Mouse (Mus musculus): Measurements from ENCODE around the gene Dusp11. TPM values are rescaled to one million over a fixed set of nuclear protein-coding genes. Genes with fewer than 3 reads are reported as not detected.
A peak's percentile ranks its signal among the peaks of the same experiment; 100 is the strongest.
"Not testable (repeated sequence)": the region's sequence is repeated elsewhere in the genome, so short reads cannot be mapped to it uniquely, and the experiment has no call there.

The Dusp11 gene
- polyA plus RNA-seq, 1 experiment from 2014 or later, result 51.3 TPM

GRCm38 (mm10) chr6:85929312-85929711, 32.2 kb downstream of the Dusp11 start:
- Histone ChIP-seq H3K27ac (no peak overlapping the region), H3K9me3 (no peaks in the 10 kb centered on the region), H3K4me2 (replicated peaks) (no peak overlapping the region), H3K4me1 (no peaks in the 10 kb centered on the region), H3K27me3 (no peaks in the 10 kb centered on the region), H3K4me3 (no peak overlapping the region), H3K36me3 (peaks cover 68% of the 10 kb centered on the region), H3K9ac (no peak overlapping the region)
- ATAC-seq (ENCODE audit: insufficient number of reproducible peaks, insufficient read depth, low FRiP score, low TSS enrichment), result no peak
- 81% methylated on average over 1 of the region's 1 CpGs for WGBS

- ATAC-seq (ENCODE audit: insufficient number of reproducible peaks, insufficient read depth, low FRiP score, low TSS enrichment), result no peak
- no peaks in the 10 kb centered on the region for H3K9me3 ChIP-seq
- H3K4me3 ChIP-seq, result no peak overlapping the region
- H3K27me3 ChIP-seq, result no peaks in the 10 kb centered on the region
- H3K4me2 ChIP-seq (replicated peaks), result no peak overlapping the region
- no peak overlapping the region for H3K27ac ChIP-seq
- H3K4me1 ChIP-seq, result no peaks in the 10 kb centered on the region
- H3K9ac ChIP-seq, result no peak overlapping the region
- H3K36me3 ChIP-seq, result peaks cover 66% of the 10 kb centered on the region
- 88% methylated on average over 9 of the region's 9 CpGs for WGBS
These were observed 33.7 kb downstream of the Dusp11 start for GRCm38 (mm10) chr6:85927476-85928464.

GRCm38 (mm10) chr6:85926709-85927108, 34.8 kb downstream of the Dusp11 start:
- no peaks in the 10 kb centered on the region for H3K4me1 ChIP-seq
- H3K4me3 ChIP-seq, result no peak overlapping the region
- peaks cover 73% of the 10 kb centered on the region for H3K36me3 ChIP-seq
- H3K9ac ChIP-seq, result no peak overlapping the region
- no peak overlapping the region for H3K4me2 ChIP-seq (replicated peaks)
- H3K27me3 ChIP-seq, result no peaks in the 10 kb centered on the region
- no peak for ATAC-seq (ENCODE audit: insufficient number of reproducible peaks, insufficient read depth, low FRiP score, low TSS enrichment)
- 94% methylated on average over 1 of the region's 1 CpGs for WGBS
- no peaks in the 10 kb centered on the region for H3K9me3 ChIP-seq
- no peak overlapping the region for H3K27ac ChIP-seq

- no peak overlapping the region for H3K4me3 ChIP-seq
- 95% methylated on average over 1 of the region's 1 CpGs for WGBS
- H3K36me3 ChIP-seq, result peaks cover 62% of the 10 kb centered on the region
- H3K27ac ChIP-seq, result no peak overlapping the region
- no peak for ATAC-seq (ENCODE audit: insufficient number of reproducible peaks, insufficient read depth, low FRiP score, low TSS enrichment)
- H3K4me1 ChIP-seq, result no peaks in the 10 kb centered on the region
- H3K4me2 ChIP-seq (replicated peaks), result no peak overlapping the region
- no peaks in the 10 kb centered on the region for H3K9me3 ChIP-seq
- H3K27me3 ChIP-seq, result no peaks in the 10 kb centered on the region
- no peak overlapping the region for H3K9ac ChIP-seq
These were observed 37.8 kb downstream of the Dusp11 start for GRCm38 (mm10) chr6:85923643-85924042.

GRCm38 (mm10) chr6:85919401-85919800, 42.1 kb downstream of the Dusp11 start:
- WGBS, result 86% methylated on average over 4 of the region's 4 CpGs
- ATAC-seq (ENCODE audit: insufficient number of reproducible peaks, insufficient read depth, low FRiP score, low TSS enrichment), result no peak
- Histone ChIP-seq H3K4me1 (peaks cover 9% of the 10 kb centered on the region; the same call in 1 of the 2 replicates), H3K4me2 (replicated peaks) (no peak overlapping the region), H3K4me3 (no peak overlapping the region), H3K9ac (no peak overlapping the region), H3K36me3 (peaks cover 23% of the 10 kb centered on the region; the same call in 1 of the 2 replicates), H3K27ac (no peak overlapping the region), H3K9me3 (no peaks in the 10 kb centered on the region), H3K27me3 (no peaks in the 10 kb centered on the region)

GRCm38 (mm10) chr6:85918341-85918740, 43.1 kb downstream of the Dusp11 start:
- 93% methylated on average over 3 of the region's 3 CpGs for WGBS
- not testable (repeated sequence) for H3K27ac ChIP-seq; H3K27me3 ChIP-seq; H3K9ac ChIP-seq; H3K4me1 ChIP-seq; H3K9me3 ChIP-seq; H3K4me2 ChIP-seq (replicated peaks); H3K4me3 ChIP-seq; ATAC-seq (ENCODE audit: insufficient number of reproducible peaks, insufficient read depth, low FRiP score, low TSS enrichment)
- peaks cover 20% of the 10 kb centered on the region; the same call in 1 of the 2 replicates for H3K36me3 ChIP-seq

GRCm38 (mm10) chr6:85916596-85916995, 44.9 kb downstream of the Dusp11 start:
- peak overlapping the region; percentile 76 for H3K9ac ChIP-seq
- no peaks in the 10 kb centered on the region for H3K27me3 ChIP-seq
- peaks cover 11% of the 10 kb centered on the region; the same call in 1 of the 2 replicates for H3K36me3 ChIP-seq
- peak overlapping the region; percentile 63 for H3K4me3 ChIP-seq
- no peaks in the 10 kb centered on the region for H3K9me3 ChIP-seq
- peaks cover 9% of the 10 kb centered on the region; the same call in 1 of the 2 replicates for H3K4me1 ChIP-seq
- H3K27ac ChIP-seq, result peak overlapping the region; percentile 92; the same call in 1 of the 2 replicates
- 80% methylated on average over 6 of the region's 6 CpGs for whole genome bisulfite sequencing
- peak overlapping the region; percentile 73 for H3K4me2 ChIP-seq (replicated peaks)
- ATAC-seq (ENCODE audit: insufficient number of reproducible peaks, insufficient read depth, low FRiP score, low TSS enrichment), result no peak

GRCm38 (mm10) chr6:85915539-85916513, 45.6 kb downstream of the Dusp11 start, which contains the start of gene Nat8f1:
Nat8f1 (minus strand) TSS chr6:85915687.
- WGBS, result under 1% methylated on average over 61 of the region's 61 CpGs
- not testable (repeated sequence) for H3K27me3 ChIP-seq
- ATAC-seq (ENCODE audit: insufficient number of reproducible peaks, insufficient read depth, low FRiP score, low TSS enrichment), result peak; percentile 97

GRCm38 (mm10) chr6:85915141-85915538, 46.3 kb downstream of the Dusp11 start:
- Histone ChIP-seq H3K4me1 (peaks cover 9% of the 10 kb centered on the region; the same call in 1 of the 2 replicates), H3K4me3 (peak overlapping the region; percentile 63), H3K4me2 (replicated peaks) (peak overlapping the region; percentile 73), H3K9me3 (no peaks in the 10 kb centered on the region), H3K27ac (peak overlapping the region; percentile 92), H3K27me3 (no peaks in the 10 kb centered on the region), H3K9ac (peak overlapping the region; percentile 76), H3K36me3 (no peaks in the 10 kb centered on the region)
- ATAC-seq (ENCODE audit: insufficient number of reproducible peaks, insufficient read depth, low FRiP score, low TSS enrichment), result no peak
- WGBS, result 8% methylated on average over 11 of the region's 11 CpGs

More at GRCm38 (mm10) chr6:85915539-85916513, 45.6 kb downstream of the Dusp11 start, which contains the start of gene Nat8f1:
- Histone ChIP-seq H3K27ac (peak within 1 kb of the TSS; percentile 92), H3K9ac (peak within 1 kb of the TSS; percentile 76), H3K4me2 (replicated peaks) (peak within 1 kb of the TSS; percentile 73), H3K4me3 (peak within 1 kb of the TSS; percentile 63)
- not testable (repeated sequence) for H3K9me3 ChIP-seq, H3K4me1 ChIP-seq, H3K36me3 ChIP-seq

GRCm38 (mm10) chr6:85911587-85911986, 49.9 kb downstream of the Dusp11 start, which contains the start of gene Tprkb:
Tprkb (plus strand) TSS chr6:85911865.
- no peak for ATAC-seq (ENCODE audit: insufficient number of reproducible peaks, insufficient read depth, low FRiP score, low TSS enrichment)

GRCm38 (mm10) chr6:85909704-85910103, 51.8 kb downstream of the Dusp11 start:
- H3K27me3 ChIP-seq, result no peaks in the 10 kb centered on the region
- H3K4me3 ChIP-seq, result no peak overlapping the region
- H3K4me2 ChIP-seq (replicated peaks), result no peak overlapping the region
- 0 out of 2 replicates have a peak, but pooled peaks cover 3% of the 10 kb centered on the region for H3K4me1 ChIP-seq
- H3K27ac ChIP-seq, result no peak overlapping the region
- no peak overlapping the region for H3K9ac ChIP-seq
- ATAC-seq (ENCODE audit: insufficient number of reproducible peaks, insufficient read depth, low FRiP score, low TSS enrichment), result no peak
- H3K9me3 ChIP-seq, result no peaks in the 10 kb centered on the region
- 97% methylated on average over 1 of the region's 1 CpGs for WGBS
- H3K36me3 ChIP-seq, result no peaks in the 10 kb centered on the region

More at GRCm38 (mm10) chr6:85911587-85911986, 49.9 kb downstream of the Dusp11 start, which contains the start of gene Tprkb:
- whole genome bisulfite sequencing, result 80% methylated on average over 3 of the region's 3 CpGs
- Histone ChIP-seq H3K9ac (no peak within 1 kb of the TSS), H3K27me3 (no peaks in the 10 kb centered on the region), H3K4me3 (no peak within 1 kb of the TSS), H3K36me3 (no peaks in the 10 kb centered on the region), H3K9me3 (no peaks in the 10 kb centered on the region), H3K4me1 (peaks cover 9% of the 10 kb centered on the region; the same call in 1 of the 2 replicates), H3K4me2 (replicated peaks) (no peak within 1 kb of the TSS), H3K27ac (no peak within 1 kb of the TSS)
